Mouse (Mus musculus) brain, embryonic 14.5 days (tissue): ENCODE measurements around the gene Npas3.

Experiments
- CTCF ChIP-seq: fragments of 200-500 bp; IDR thresholded peaks from 2 replicates; pipeline ENCODE4 v1.5.1; 2012; ENCODE audit warnings: inconsistent platforms, mild to moderate bottlenecking, moderate library complexity, borderline replicate concordance; ENCODE audit not compliant: insufficient read depth, insufficient read length; ENCODE audit errors: extremely low read depth
- POLR2A ChIP-seq: fragments of 200-500 bp; IDR thresholded peaks from 2 replicates; pipeline ENCODE4 v1.6.1; 2012; ENCODE audit warnings: mild to moderate bottlenecking, inconsistent platforms, borderline replicate concordance; ENCODE audit not compliant: poor library complexity, insufficient read depth, insufficient read length, severe bottlenecking; ENCODE audit errors: extremely low read depth

- TF ChIP-seq CTCF (no peak), POLR2A (no peak)
Observed at GRCm38 (mm10) chr12:53876693-53877092, 628.2 kb downstream of the Npas3 start.
